Mouse (Mus musculus) liver, embryonic 13.5 days (tissue): ENCODE results near the gene Mfap1a. TPM values are rescaled to one million over a fixed set of nuclear protein-coding genes. Genes with fewer than 3 reads are reported as not detected.
A peak's percentile ranks its signal among the peaks of the same experiment; 100 is the strongest.
"Not testable (repeated sequence)": the region's sequence is repeated elsewhere in the genome, so short reads cannot be mapped to it uniquely, and the experiment has no call there.

Experiments used
- ATAC-seq: fragments of 200-750 bp; cut with Nextera tagmentation; 2 replicates; pipeline ENCODE4 v1.8.0; 2017; ENCODE audit warnings: low read depth, mild to moderate bottlenecking, moderate number of reproducible peaks, moderate library complexity
- DNase-seq: peaks from one replicate; pipeline ENCODE4 v3.0.0; 2022
- H3K27ac ChIP-seq: fragments of 300-500 bp; sonication (generic); 2 replicates; pipeline ENCODE4 v1.5.1; 2015; ENCODE audit warnings: moderate library complexity, mild to moderate bottlenecking, inconsistent platforms
- H3K27me3 ChIP-seq: fragments of 300-500 bp; sonication (generic); 2 replicates; pipeline ENCODE4 v1.6.1; 2015; ENCODE audit warnings: mild to moderate bottlenecking, inconsistent platforms
- H3K36me3 ChIP-seq: fragments of 300-500 bp; sonication (generic); 2 replicates; pipeline ENCODE4 v1.6.1; 2015; ENCODE audit warnings: mild to moderate bottlenecking, inconsistent platforms
- H3K4me1 ChIP-seq: fragments of 300-500 bp; sonication (generic); replicated peaks from 2 replicates; pipeline ENCODE4 v1.6.1; 2015; ENCODE audit warnings: inconsistent platforms
- H3K4me2 ChIP-seq: fragments of 300-500 bp; sonication (generic); 2 replicates; pipeline ENCODE4 v1.6.1; 2015; ENCODE audit warnings: inconsistent platforms, mild to moderate bottlenecking, moderate library complexity
- H3K4me3 ChIP-seq: fragments of 300-500 bp; sonication (generic); replicated peaks from 2 replicates; pipeline ENCODE4 v1.5.1; 2015; ENCODE audit warnings: mild to moderate bottlenecking, inconsistent platforms
- H3K9ac ChIP-seq: fragments of 300-500 bp; sonication (generic); 2 replicates; pipeline ENCODE4 v1.6.1; 2015; ENCODE audit warnings: mild to moderate bottlenecking, inconsistent platforms
- H3K9me3 ChIP-seq: fragments of 300-500 bp; sonication (generic); replicated peaks from 2 replicates; pipeline ENCODE4 v1.6.1; 2016; ENCODE audit warnings: inconsistent platforms
- WGBS: fragments of 180-500 bp; shearing (Covaris S2); methylation state at CpG from one replicate; pipeline ENCODE4 v1.1.7; 2015; ENCODE audit not compliant: insufficient replicate concordance; 5-methylcytosine and 5-hydroxymethylcytosine counted together
- polyA plus RNA-seq: library from polyadenylated mRNA; unstranded; fragments of >200 nt; fragmentation: Nextera tagmentation; extraction: Ambion mirVana; gene quantifications from 2 replicates; pipeline ENCODE4 v1.2.1, GENCODE M21; 2015

The Mfap1a gene
- polyA plus RNA-seq, 1 experiment from 2014 or later = 14.0 TPM

DNA sequence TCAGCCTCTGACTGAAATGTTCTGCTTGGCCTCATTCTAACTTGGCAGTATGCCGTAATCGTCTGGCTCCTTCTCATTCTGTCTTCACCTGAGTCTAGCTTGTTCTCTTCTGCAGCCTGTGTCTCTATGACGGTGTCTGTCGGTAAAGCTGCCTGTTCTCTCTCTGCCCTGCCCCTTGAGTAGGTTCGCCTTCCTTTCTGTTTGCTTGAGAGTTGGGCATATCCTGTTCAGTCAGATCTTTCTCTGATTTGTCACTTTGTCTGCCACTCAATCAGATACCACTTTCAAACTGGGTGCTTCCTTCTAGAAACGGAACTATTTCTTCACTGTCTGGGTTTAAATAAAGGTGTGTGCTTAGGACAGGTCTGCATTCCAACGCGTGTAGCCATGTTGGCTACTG is 4.9 kb upstream of the Mfap1a start:
- WGBS = 82% methylated on average over 8 of the region's 8 CpGs
- no peaks in the 10 kb centered on the region for H3K27me3 ChIP-seq

DNA sequence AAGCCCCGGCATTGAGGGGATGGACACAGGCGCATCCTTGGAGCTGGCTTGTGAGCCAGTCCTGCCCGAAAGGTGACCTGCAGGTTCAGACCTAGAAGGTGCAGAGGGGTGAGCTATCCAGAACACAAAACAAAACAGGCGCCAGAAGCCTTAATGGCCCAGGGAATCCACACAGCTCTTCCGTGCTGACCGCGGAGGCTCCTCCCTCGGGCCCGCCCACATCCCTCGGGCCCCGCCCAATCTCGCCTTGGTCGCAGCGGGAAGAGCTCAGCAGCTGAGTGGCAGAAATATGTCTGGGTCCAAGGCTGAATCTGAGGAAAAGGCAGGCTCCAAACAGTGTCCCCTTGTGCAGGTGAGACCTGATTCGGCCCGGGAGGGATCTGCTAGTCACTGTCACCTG is 3.1 kb upstream of the Mfap1a start:
- ATAC-seq (peak; percentile 69), DNase-seq (peak; percentile 79)
- Histone ChIP-seq H3K4me3 (peak overlapping the region; percentile 54), H3K4me2 (peak overlapping the region; percentile 80), H3K9me3 (no peaks in the 10 kb centered on the region), H3K27me3 (no peaks in the 10 kb centered on the region), H3K9ac (peak overlapping the region; percentile 52), H3K36me3 (peaks cover 58% of the 10 kb centered on the region), H3K27ac (peak overlapping the region; percentile 47; the same call in 1 of the 2 replicates), H3K4me1 (peaks cover 55% of the 10 kb centered on the region)
- 24% methylated on average over 16 of the region's 16 CpGs for WGBS

More for the DNA sequence above, 4.9 kb upstream of the Mfap1a start:
- no peak overlapping the region for H3K27ac ChIP-seq
- H3K9ac ChIP-seq = no peak overlapping the region
- H3K36me3 ChIP-seq = peaks cover 70% of the 10 kb centered on the region
- H3K4me3 ChIP-seq = no peak overlapping the region
- DNase-seq = no peak
- peaks cover 53% of the 10 kb centered on the region for H3K4me1 ChIP-seq
- no peak overlapping the region for H3K4me2 ChIP-seq
- H3K9me3 ChIP-seq = no peaks in the 10 kb centered on the region
- no peak for ATAC-seq

DNA sequence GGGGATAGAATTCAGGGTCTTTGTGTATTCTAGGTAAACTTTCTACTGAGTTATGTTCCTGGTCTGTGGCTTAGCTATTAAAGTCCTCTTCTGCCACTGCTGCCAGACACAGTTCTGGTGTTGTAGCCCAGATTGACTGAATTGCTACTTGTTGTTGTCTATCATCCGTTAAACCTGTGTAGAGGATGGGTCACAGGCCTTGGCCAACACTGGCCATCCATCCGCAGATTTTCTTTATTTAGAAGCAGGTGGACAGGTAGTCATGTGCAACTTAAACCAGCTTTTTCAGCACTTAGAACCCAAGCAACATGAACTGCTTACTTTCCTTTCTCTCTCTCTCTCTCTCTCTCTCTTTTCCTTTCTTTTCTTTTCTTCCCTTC is 1.5 kb upstream of the Mfap1a start:
- Histone ChIP-seq H3K36me3 (peaks cover 52% of the 10 kb centered on the region), H3K4me3 (peak overlapping the region; percentile 72), H3K9ac (peak overlapping the region; percentile 81), H3K27ac (no peak overlapping the region), H3K4me1 (peaks cover 56% of the 10 kb centered on the region), H3K9me3 (no peaks in the 10 kb centered on the region), H3K27me3 (no peaks in the 10 kb centered on the region), H3K4me2 (peak overlapping the region; percentile 80)
- no peak for DNase-seq
- WGBS = 70% methylated on average over 2 of the region's 2 CpGs
- no peak for ATAC-seq

DNA sequence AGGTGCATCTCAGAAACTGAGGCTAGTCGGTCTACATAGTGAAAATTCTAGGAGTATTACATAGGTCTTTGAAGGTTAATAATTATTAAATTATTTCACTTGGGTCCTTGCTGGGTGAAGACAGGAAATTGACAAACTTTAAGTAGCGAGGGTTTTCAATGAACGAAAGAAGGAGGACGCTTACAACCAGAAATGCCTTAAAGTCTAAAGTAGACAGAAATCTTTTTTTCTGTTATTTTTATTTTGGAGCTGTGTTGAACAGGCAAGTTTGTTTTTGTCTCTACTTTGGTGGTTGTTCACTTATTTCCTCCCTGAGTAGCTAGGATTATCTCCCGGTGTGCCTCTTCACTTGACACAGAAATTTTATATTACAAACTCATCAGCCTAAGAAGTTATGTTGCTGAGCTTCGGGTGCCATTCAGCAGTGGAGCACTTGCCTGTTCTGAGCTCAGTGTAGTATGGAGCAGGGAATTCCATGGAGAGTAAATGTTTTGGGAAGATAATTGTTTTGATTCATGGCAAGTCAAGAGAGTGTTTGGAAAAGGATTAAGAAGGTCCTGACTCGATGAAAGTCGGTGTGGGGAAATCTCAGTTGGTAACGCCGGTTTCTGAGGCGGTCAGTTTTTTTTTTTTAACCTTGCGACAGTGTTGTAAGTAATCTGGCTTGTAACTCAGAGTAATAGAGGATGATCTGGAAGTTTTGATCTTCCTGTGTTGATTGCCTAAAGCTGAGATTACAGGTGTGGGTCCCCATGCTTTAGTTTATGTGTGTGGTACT is 897 bp upstream of the Mfap1a start:
- H3K4me2 ChIP-seq = peak overlapping the region; percentile 80
- peaks cover 49% of the 10 kb centered on the region for H3K36me3 ChIP-seq
- peak overlapping the region; percentile 44 for H3K27ac ChIP-seq
- peaks cover 51% of the 10 kb centered on the region for H3K4me1 ChIP-seq
- no peak for ATAC-seq
- peak overlapping the region; percentile 81 for H3K9ac ChIP-seq
- 8% methylated on average over 12 of the region's 12 CpGs for WGBS
- peak overlapping the region; percentile 72 for H3K4me3 ChIP-seq
- no peaks in the 10 kb centered on the region for H3K9me3 ChIP-seq
- no peak for DNase-seq
- no peaks in the 10 kb centered on the region for H3K27me3 ChIP-seq

DNA sequence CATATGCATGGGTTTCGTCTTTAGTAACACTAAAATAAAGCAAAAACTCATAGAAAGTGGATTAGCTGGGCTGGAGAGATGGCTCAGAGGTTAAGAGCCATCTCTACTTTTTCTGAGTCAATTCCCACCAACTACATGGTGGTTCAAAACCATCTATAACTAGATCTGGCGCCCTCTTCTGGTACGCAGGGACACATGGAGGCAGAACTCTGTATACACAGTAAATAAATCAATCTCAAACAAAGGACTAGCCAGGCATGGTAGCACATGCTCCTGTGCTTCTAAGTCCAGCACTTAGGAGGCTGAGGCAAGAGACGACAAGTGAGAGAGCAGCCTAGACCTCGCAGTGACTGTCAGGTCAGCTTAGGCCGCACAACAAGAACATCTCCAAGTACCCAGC is 4.9 kb downstream of the Mfap1a start:
- H3K27me3 ChIP-seq, H3K4me3 ChIP-seq, H3K9me3 ChIP-seq, DNase-seq, H3K27ac ChIP-seq, H3K4me2 ChIP-seq, ATAC-seq, H3K4me1 ChIP-seq, H3K9ac ChIP-seq: not testable (repeated sequence)
- peaks cover 12% of the 10 kb centered on the region; the same call in 1 of the 2 replicates for H3K36me3 ChIP-seq
- WGBS = 70% methylated on average over 3 of the region's 6 CpGs

DNA sequence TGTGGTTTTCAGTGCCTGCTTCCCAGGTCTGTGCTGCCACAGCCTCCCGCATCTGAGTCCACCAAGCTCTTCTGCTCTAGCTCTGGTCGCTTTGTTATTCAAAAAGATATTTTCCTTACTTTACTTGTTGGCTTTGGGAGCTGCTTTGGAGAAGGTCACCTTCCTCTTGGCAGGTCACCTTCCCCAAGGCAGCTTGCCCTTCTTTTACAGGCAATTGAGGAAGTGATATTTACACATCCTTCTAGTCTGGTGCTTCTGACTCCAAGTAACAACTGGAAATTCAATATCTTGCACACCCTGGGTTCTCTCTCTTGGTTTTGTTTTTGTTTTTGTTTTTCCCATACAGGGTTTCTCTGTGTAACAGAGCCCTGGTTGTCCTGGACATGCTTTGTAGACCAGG is 22.1 kb downstream of the Mfap1a start:
- 81% methylated on average over 2 of the region's 2 CpGs for WGBS
- not testable (repeated sequence) for H3K27ac ChIP-seq, DNase-seq, H3K36me3 ChIP-seq, H3K27me3 ChIP-seq, H3K4me3 ChIP-seq, H3K4me1 ChIP-seq, H3K4me2 ChIP-seq, H3K9me3 ChIP-seq, H3K9ac ChIP-seq, ATAC-seq

DNA sequence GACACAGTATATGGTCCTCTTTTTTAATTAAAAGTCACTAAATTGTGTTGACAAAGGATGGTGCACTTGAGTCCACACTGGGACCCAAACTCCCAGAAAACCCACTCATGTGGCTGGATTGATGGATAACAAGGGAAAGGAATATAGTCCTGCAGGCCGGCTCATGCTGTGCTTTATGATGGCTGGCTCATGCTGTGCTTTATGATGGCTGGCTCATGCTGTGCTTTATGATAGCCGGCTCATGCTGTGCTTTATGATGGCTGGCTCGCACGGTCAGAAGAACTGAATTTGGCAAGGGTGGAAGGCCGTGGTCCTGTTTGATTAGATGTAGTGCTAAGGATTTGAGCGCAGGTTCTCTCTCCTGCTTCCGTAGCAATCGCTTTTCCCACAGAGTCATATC is 22.9 kb downstream of the Mfap1a start:
- Histone ChIP-seq H3K9ac (no peak overlapping the region), H3K9me3 (no peaks in the 10 kb centered on the region), H3K27ac (no peak overlapping the region), H3K36me3 (no peaks in the 10 kb centered on the region), H3K4me3 (no peak overlapping the region), H3K27me3 (no peaks in the 10 kb centered on the region), H3K4me2 (no peak overlapping the region), H3K4me1 (no peaks in the 10 kb centered on the region)
- no peak for DNase-seq
- WGBS = 75% methylated on average over 8 of the region's 8 CpGs
- no peak for ATAC-seq

DNA sequence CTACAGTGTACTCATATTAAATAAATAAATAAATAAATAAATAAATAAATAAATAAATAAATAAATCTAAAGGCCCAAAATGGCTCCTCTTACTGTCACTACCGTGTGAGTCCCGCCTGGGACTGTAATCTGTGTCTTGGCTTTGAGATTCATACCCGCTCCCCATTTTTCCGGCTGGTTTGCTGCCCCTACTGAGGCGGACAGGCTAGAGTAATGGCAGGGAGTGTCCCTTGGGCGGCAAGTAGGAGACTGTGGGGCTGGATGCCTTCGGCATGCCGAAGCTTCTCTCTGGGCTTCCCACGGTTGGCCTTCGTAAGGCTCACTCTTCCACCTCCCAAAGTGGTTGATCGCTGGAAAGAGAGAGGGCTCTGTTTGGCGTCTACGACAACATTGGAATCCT is 25.5 kb downstream of the Mfap1a start:
- H3K9me3 ChIP-seq, H3K4me2 ChIP-seq, H3K9ac ChIP-seq, H3K4me1 ChIP-seq, DNase-seq, H3K36me3 ChIP-seq, H3K27ac ChIP-seq, H3K4me3 ChIP-seq, H3K27me3 ChIP-seq: not testable (repeated sequence)
- 73% methylated on average over 13 of the region's 13 CpGs for WGBS
- 0 out of 2 replicates have a peak, but pooled peaks have one; percentile 36 for ATAC-seq

DNA sequence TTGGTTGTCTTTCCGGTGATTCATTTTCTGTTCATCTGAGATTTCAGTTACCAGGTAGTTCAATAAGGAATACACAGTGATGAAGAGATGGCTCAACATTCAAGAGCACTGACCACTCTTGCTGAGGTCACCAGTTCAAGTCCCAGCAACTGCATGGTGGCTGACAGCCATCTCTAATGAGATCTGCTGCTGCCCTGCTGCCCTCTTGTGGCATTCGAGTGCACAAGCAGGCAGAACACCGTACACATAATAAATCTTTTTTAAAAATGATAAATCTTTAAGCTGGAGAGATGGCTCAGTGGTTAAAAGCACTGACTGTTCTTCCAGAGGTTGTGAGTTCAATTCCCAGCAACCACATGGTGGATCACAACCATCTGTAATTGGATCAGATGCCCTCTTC is 26.0 kb downstream of the Mfap1a start:
- peaks cover 3% of the 10 kb centered on the region; the same call in 1 of the 2 replicates for H3K36me3 ChIP-seq
- no peak for DNase-seq
- H3K9me3 ChIP-seq = no peaks in the 10 kb centered on the region
- H3K27me3 ChIP-seq = no peaks in the 10 kb centered on the region
- ATAC-seq = no peak
- 38% methylated on average over 3 of the region's 3 CpGs for WGBS
- no peak overlapping the region for H3K27ac ChIP-seq
- no peak overlapping the region for H3K4me3 ChIP-seq
- H3K9ac ChIP-seq = no peak overlapping the region
- no peak overlapping the region for H3K4me2 ChIP-seq
- H3K4me1 ChIP-seq = no peaks in the 10 kb centered on the region

DNA sequence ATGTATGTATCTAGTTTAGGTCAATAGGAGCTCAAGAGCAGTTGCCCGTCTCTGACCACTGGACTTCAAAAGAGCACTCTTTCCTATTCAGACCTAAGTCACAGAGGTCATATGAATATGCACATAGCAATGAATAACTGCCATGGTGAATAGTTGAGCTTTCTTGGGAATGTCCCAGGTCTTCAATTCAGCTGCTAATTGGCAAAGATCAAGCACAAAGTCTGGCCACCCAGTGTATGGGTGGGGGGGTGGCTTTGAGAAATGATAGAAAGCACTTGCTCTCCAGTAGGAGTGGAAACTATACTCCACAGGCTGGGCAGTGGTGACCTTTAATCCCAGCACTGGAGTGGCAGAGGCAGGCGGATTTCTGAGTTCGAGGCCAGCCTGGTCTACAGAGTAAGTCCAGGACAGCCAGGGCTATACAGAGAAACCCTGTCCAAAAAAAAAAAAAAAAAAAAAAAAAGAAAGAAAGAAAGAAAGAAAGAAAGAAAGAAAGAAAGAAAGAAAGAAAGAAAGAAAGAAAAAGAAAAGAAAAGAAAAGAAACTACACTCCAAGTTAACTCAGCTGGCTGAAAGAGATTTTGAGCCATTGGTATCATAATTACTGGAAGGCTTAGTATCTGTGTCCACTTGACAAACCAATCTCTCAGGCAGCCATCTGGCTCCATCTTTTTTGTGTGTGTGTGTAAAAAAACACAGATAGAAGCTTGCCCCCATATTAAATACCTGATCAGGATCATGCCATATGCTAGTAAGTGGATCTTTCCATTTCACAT is 28.8 kb downstream of the Mfap1a start:
- Histone ChIP-seq H3K4me2 (no peak overlapping the region), H3K4me3 (no peak overlapping the region), H3K4me1 (peaks cover 11% of the 10 kb centered on the region), H3K36me3 (peaks cover 3% of the 10 kb centered on the region; the same call in 1 of the 2 replicates), H3K9ac (no peak overlapping the region), H3K27me3 (no peaks in the 10 kb centered on the region), H3K27ac (no peak overlapping the region), H3K9me3 (no peaks in the 10 kb centered on the region)
- DNase-seq (no peak), ATAC-seq (no peak)
- WGBS = 79% methylated on average over 3 of the region's 3 CpGs

DNA sequence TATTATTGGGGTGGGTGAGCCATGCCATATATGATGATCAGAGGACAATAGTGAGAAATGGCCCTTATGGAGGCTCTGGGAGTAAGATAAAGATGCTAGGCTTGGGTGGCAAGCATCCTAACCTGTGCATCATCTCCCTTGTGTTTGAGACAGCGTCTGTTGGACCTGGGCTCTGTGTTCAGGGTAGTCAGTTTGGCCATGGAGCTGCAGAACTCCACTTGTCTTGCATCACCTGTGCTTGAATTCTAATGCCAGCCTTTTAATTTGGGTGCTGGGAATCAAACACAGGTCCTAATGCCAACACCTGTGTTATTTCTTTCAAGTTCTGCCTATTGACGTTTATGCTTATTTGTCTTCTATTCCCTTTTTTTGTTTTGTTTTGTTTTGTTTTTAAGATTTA is 31.2 kb downstream of the Mfap1a start:
- H3K4me1 ChIP-seq = peaks cover 15% of the 10 kb centered on the region
- not testable (repeated sequence) for H3K9me3 ChIP-seq, H3K4me2 ChIP-seq, ATAC-seq, DNase-seq, H3K27me3 ChIP-seq, H3K9ac ChIP-seq, H3K27ac ChIP-seq, H3K36me3 ChIP-seq, H3K4me3 ChIP-seq
- 78% methylated on average over 2 of the region's 2 CpGs for WGBS
